Mouse (Mus musculus) liver, embryonic 11.5 days (tissue): ENCODE measurements at regions not wholly inside any gene's neighbourhood (a gene's known extent, or its start where the extent isn't known, plus 50 kb on each side); places are given as distances from the start of the nearest gene placed in this dataset.

Source experiments
- ATAC-seq: fragments of 200-750 bp; cut with Nextera tagmentation; replicated peaks from 2 replicates; pipeline ENCODE4 v1.8.0; 2017; ENCODE audit warnings: moderate number of reproducible peaks, mild to moderate bottlenecking, moderate TSS enrichment, moderate library complexity; ENCODE audit not compliant: low FRiP score
- DNase-seq: peaks from one replicate; pipeline ENCODE4 v3.0.0-alpha.2; 2017; ENCODE audit warnings: low spot score
- H3K27ac ChIP-seq: fragments of 300-500 bp; sonication (generic); 2 replicates; pipeline ENCODE4 v1.5.1; 2014; ENCODE audit warnings: mild to moderate bottlenecking, low read depth, low read length, control low read depth
- H3K27me3 ChIP-seq: fragments of 300-500 bp; sonication (generic); replicated peaks from 2 replicates; pipeline ENCODE4 v1.6.1; 2014; ENCODE audit warnings: low read length, mixed read lengths; ENCODE audit not compliant: control insufficient read depth, insufficient read depth
- H3K36me3 ChIP-seq: fragments of 300-500 bp; sonication (generic); 2 replicates; pipeline ENCODE4 v1.6.1; 2014; ENCODE audit warnings: mild to moderate bottlenecking, low read length, moderate library complexity, mixed read lengths; ENCODE audit not compliant: control insufficient read depth, insufficient read depth
- H3K4me1 ChIP-seq: fragments of 300-500 bp; sonication (generic); replicated peaks from 2 replicates; pipeline ENCODE4 v1.6.1; 2014; ENCODE audit warnings: low read length, mixed read lengths; ENCODE audit not compliant: control insufficient read depth, insufficient read depth
- H3K4me2 ChIP-seq: fragments of 300-500 bp; sonication (generic); 2 replicates; pipeline ENCODE4 v1.6.1; 2014; ENCODE audit warnings: mild to moderate bottlenecking, control low read depth, moderate library complexity
- H3K4me3 ChIP-seq: fragments of 300-500 bp; sonication (generic); 2 replicates; pipeline ENCODE4 v1.5.1; 2014; ENCODE audit warnings: low read depth, low read length, control low read depth
- H3K9ac ChIP-seq: fragments of 300-500 bp; sonication (generic); 2 replicates; pipeline ENCODE4 v1.6.1; 2014; ENCODE audit warnings: low read depth, low read length, control low read depth
- H3K9me3 ChIP-seq: fragments of 300-500 bp; sonication (generic); 2 replicates; pipeline ENCODE4 v1.6.1; 2016; ENCODE audit warnings: low read length, inconsistent platforms, mixed read lengths; ENCODE audit not compliant: control insufficient read depth
- WGBS: fragments of 180-500 bp; shearing (Covaris S2); extraction: QIAGEN DNeasy Blood & Tissue Kit; methylation state at CpG from one replicate; pipeline ENCODE4 v1.1.7; 2014; 5-methylcytosine and 5-hydroxymethylcytosine counted together

- Histone ChIP-seq H3K27ac (no peak overlapping the region), H3K9me3 (no peaks in the 10 kb centered on the region), H3K4me1 (no peaks in the 10 kb centered on the region), H3K4me3 (no peak overlapping the region), H3K4me2 (no peak overlapping the region), H3K27me3 (no peaks in the 10 kb centered on the region), H3K36me3 (no peaks in the 10 kb centered on the region), H3K9ac (no peak overlapping the region)
- no peak for DNase-seq
- ATAC-seq = no peak
- 72% methylated on average over 9 of the region's 9 CpGs for WGBS
Measured at GRCm38 (mm10) chr1:71801283-71802066, 148.5 kb upstream of the Fn1 start.

DNA sequence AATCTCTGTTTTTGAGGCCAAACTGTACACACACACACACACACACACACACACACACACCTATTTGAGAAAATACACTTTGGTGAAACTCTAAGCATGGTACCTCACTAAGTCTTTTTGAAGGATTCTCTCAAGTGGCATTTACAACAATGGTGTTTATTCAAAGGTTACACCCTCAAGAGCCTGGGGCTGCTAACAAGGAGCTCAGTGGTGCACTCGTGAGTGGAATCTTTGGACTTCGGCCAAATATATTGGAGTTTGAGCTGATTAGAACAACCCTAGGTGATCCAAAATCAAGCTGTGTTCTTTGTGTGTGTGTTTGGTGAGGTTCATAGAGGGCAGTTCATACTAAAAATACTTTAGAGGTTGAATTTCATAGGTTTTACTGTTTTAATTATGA, 147.6 kb upstream of the Fn1 start:
- Histone ChIP-seq H3K4me3 (no peak overlapping the region), H3K27ac (no peak overlapping the region), H3K9me3 (no peaks in the 10 kb centered on the region), H3K27me3 (no peaks in the 10 kb centered on the region), H3K4me1 (no peaks in the 10 kb centered on the region), H3K36me3 (no peaks in the 10 kb centered on the region), H3K4me2 (no peak overlapping the region), H3K9ac (no peak overlapping the region)
- DNase-seq (no peak), ATAC-seq (no peak)
- WGBS = 76% methylated on average over 2 of the region's 2 CpGs

DNA sequence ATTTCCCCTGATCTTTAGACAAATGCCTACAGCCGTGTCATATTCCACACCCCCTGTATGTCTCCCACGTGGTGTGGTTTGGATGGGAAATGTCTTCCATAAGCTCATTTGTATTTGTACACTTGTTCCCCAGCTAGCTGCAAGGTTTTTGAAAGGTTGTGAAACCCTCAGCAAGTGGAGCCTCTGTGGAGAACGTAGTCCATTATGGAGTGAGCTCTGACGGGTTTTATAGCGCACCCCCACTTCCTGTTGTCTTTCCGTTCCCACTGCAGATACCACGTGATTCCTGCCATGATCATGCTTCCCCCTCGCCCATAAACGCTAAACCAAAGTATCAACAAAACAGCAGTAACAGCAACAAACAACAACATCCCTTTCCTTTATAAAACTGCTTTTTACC, 145.6 kb upstream of the Fn1 start:
- Histone ChIP-seq H3K4me3 (no peak overlapping the region), H3K9ac (no peak overlapping the region), H3K27me3 (no peaks in the 10 kb centered on the region), H3K9me3 (no peaks in the 10 kb centered on the region), H3K4me2 (no peak overlapping the region), H3K36me3 (no peaks in the 10 kb centered on the region), H3K4me1 (no peaks in the 10 kb centered on the region), H3K27ac (no peak overlapping the region)
- no peak for DNase-seq
- WGBS = 57% methylated on average over 9 of the region's 9 CpGs
- no peak for ATAC-seq

- Histone ChIP-seq H3K9ac (no peak overlapping the region), H3K4me2 (no peak overlapping the region), H3K9me3 (no peaks in the 10 kb centered on the region), H3K4me1 (no peaks in the 10 kb centered on the region), H3K4me3 (no peak overlapping the region), H3K27me3 (no peaks in the 10 kb centered on the region), H3K27ac (no peak overlapping the region), H3K36me3 (no peaks in the 10 kb centered on the region)
- WGBS = 63% methylated on average over 1 of the region's 1 CpGs
- DNase-seq = no peak
- ATAC-seq = no peak
Measured at GRCm38 (mm10) chr1:71788408-71788807, 135.4 kb upstream of the Fn1 start.

- no peaks in the 10 kb centered on the region for H3K27me3 ChIP-seq
- ATAC-seq = no peak
- no peak overlapping the region for H3K4me3 ChIP-seq
- H3K4me2 ChIP-seq = no peak overlapping the region
- WGBS = 86% methylated on average over 2 of the region's 2 CpGs
- no peak overlapping the region for H3K9ac ChIP-seq
- DNase-seq = no peak
- H3K4me1 ChIP-seq = no peaks in the 10 kb centered on the region
- no peak overlapping the region for H3K27ac ChIP-seq
- no peaks in the 10 kb centered on the region for H3K9me3 ChIP-seq
- no peaks in the 10 kb centered on the region for H3K36me3 ChIP-seq
Measured at GRCm38 (mm10) chr1:71784880-71785279, 131.9 kb upstream of the Fn1 start.

DNA sequence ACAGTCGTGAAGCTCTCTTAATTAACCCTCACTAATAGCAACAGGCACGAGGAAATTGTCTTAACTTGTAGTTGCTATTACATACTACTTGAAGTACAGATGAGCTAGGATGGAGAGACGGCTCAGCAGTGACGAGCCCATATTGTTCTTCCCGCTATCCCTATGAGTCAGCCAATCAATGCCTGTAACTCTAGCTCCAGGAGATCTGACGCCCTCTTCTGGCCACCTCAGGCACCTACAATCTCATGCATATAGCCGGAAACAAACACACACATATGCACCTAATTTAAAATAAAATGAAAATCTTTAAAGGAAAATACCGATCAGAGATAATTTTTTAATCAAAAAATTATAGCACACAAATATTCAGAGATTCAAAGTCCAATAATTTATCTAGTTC, 125.3 kb upstream of the Fn1 start:
- Histone ChIP-seq H3K9me3 (no peaks in the 10 kb centered on the region), H3K4me2 (no peak overlapping the region), H3K36me3 (no peaks in the 10 kb centered on the region), H3K4me1 (no peaks in the 10 kb centered on the region), H3K27ac (no peak overlapping the region), H3K4me3 (no peak overlapping the region), H3K27me3 (no peaks in the 10 kb centered on the region), H3K9ac (no peak overlapping the region)
- ATAC-seq = no peak
- DNase-seq = no peak
- 86% methylated on average over 8 of the region's 8 CpGs for WGBS

DNA sequence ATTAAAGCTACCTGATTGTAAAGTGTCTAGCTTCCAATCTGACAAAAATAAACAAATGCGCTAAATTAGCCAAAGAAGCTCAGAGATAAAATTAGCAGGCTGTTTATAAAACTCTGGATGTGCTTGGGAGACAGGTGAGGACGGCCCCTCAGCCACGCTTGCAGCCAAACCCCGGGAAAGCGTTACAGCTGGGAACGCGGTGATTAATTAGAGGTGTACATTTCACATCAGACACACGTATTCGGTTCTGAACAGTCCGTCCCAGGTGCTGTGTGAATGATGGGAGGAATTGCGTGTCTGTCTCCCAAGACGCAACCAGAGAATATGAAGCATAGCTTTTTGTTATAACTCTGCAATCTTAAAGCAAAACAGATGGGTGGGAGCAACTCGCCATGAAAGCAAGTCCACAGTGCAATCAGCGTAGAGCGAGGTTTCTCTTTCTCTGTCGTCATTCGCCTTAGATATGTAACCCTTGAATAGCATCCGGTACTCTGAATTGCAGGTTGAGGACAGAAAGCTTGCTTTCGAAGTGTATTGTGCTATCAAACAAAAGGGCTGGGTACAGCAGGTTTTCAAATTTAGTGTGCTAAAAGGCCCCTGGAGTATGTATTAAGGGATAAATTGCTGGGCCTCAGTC, 123.0 kb upstream of the Fn1 start:
- 76% methylated on average over 19 of the region's 19 CpGs for WGBS

GRCm38 (mm10) chr1:71772526-71772925, 119.5 kb upstream of the Fn1 start:
- no peaks in the 10 kb centered on the region for H3K27me3 ChIP-seq
- no peaks in the 10 kb centered on the region for H3K9me3 ChIP-seq
- H3K36me3 ChIP-seq = no peaks in the 10 kb centered on the region
- DNase-seq (no peak), ATAC-seq (no peak)
- H3K9ac ChIP-seq = no peak overlapping the region
- no peak overlapping the region for H3K4me3 ChIP-seq
- no peak overlapping the region for H3K4me2 ChIP-seq
- no peaks in the 10 kb centered on the region for H3K4me1 ChIP-seq
- 74% methylated on average over 2 of the region's 2 CpGs for WGBS
- H3K27ac ChIP-seq = no peak overlapping the region

More for the DNA sequence above, 123.0 kb upstream of the Fn1 start:
- ATAC-seq = no peak
- H3K27ac ChIP-seq = no peak overlapping the region
- H3K4me2 ChIP-seq = no peak overlapping the region
- DNase-seq = no peak
- H3K36me3 ChIP-seq = no peaks in the 10 kb centered on the region
- no peak overlapping the region for H3K4me3 ChIP-seq
- no peaks in the 10 kb centered on the region for H3K4me1 ChIP-seq
- no peaks in the 10 kb centered on the region for H3K9me3 ChIP-seq
- no peak overlapping the region for H3K9ac ChIP-seq
- H3K27me3 ChIP-seq = no peaks in the 10 kb centered on the region

DNA sequence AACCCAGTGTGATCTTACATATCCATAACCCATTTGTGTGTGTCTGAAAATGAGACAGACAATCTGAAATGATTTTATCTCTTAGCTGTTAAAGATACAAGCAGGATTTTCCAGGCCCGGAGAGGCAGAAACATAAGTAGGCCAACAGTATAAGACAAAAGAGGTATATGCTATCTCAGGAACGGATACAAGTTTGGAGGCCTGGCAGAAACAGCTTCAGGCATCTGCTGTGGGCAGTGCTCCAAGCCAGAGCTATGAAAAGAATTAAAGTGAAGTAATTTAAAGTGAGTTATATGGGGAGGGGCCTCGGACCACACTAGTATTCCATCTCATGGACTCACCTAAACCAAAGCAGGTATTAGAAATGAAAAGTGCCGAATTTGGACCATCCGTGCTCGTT, 118.8 kb upstream of the Fn1 start:
- DNase-seq (no peak), ATAC-seq (no peak)
- WGBS = 90% methylated on average over 6 of the region's 6 CpGs
- H3K4me3 ChIP-seq = no peak overlapping the region
- no peaks in the 10 kb centered on the region for H3K27me3 ChIP-seq
- no peak overlapping the region for H3K9ac ChIP-seq
- H3K27ac ChIP-seq = no peak overlapping the region
- H3K4me1 ChIP-seq = no peaks in the 10 kb centered on the region
- H3K36me3 ChIP-seq = no peaks in the 10 kb centered on the region
- no peak overlapping the region for H3K4me2 ChIP-seq
- no peaks in the 10 kb centered on the region for H3K9me3 ChIP-seq
